ENCODE assay signal across 11 mouse cellular contexts in genomic region chr9:96973091-96973490, GRCm38 (mm10). TPM values are rescaled to one million over a fixed set of nuclear protein-coding genes. Genes with fewer than 3 reads are reported as not detected.
DNase-seq lines count a peak whose midpoint lies in the region; ATAC-seq and TF ChIP-seq lines count a peak whose summit lies in the region.
"Had no signal": no experiment of that assay in that cellular context is flagged by ENCODE, and none has a peak within 500 bp of the region (broad histone marks: within the 10 kb centered on the region; RNA-seq: fewer than 3 reads in every experiment).

No protein-coding gene starts in this region.

- no peak for TF ChIP-seq CTCF in midbrain, postnatal 0 days (IDR thresholded peaks at IDR 0.05)

- H3K27me3 ChIP-seq in midbrain, embryonic 10.5 days (ENCODE audit: low read depth, poor library complexity, severe bottlenecking): 0 out of 2 replicates have a peak, but pooled peaks cover 18% of the 10 kb centered on the region
- H3K27me3 ChIP-seq in midbrain, postnatal 0 days (ENCODE audit: insufficient read depth, low read length): no peaks in the 10 kb centered on the region
- H3K27me3 ChIP-seq in hindbrain, embryonic 11.5 days (ENCODE audit: control insufficient read depth, insufficient read depth, low read length): no peaks in the 10 kb centered on the region
- H3K27me3 ChIP-seq in neural tube, embryonic 13.5 days: no peaks in the 10 kb centered on the region

- ATAC-seq in midbrain, postnatal 0 days (ENCODE audit: low FRiP score): no peak
- no peak for ATAC-seq in hindbrain, embryonic 11.5 days (ENCODE audit: low FRiP score)
- no peak for ATAC-seq in neural tube, embryonic 13.5 days (ENCODE audit: low read depth)

- WGBS in midbrain, embryonic 10.5 days: 87% methylated on average over 9 of the region's 9 CpGs
- 55% methylated on average over 9 of the region's 9 CpGs for WGBS in midbrain, postnatal 0 days
- WGBS in hindbrain, embryonic 11.5 days: 84% methylated on average over 9 of the region's 9 CpGs
- WGBS in neural tube, embryonic 13.5 days: 42% methylated on average over 9 of the region's 9 CpGs

- H3K9ac ChIP-seq in midbrain, postnatal 0 days (replicated peaks; ENCODE audit: low read length, poor library complexity, severe bottlenecking): no peak overlapping the region
- H3K9ac ChIP-seq in hindbrain, embryonic 11.5 days (ENCODE audit: low read depth, low read length): no peak overlapping the region
- 0 out of 2 replicates have a peak overlapping the region, but pooled peaks have one; percentile 31 for H3K9ac ChIP-seq in neural tube, embryonic 13.5 days

- peak; percentile 94 for DNase-seq in heart, adult 11 months
- DNase-seq in heart, adult 9 months (ENCODE audit: low spot score in 2 of 2): no peak
- no peak for DNase-seq in midbrain, embryonic 10.5 days (ENCODE audit: low spot score)
- no peak for DNase-seq in midbrain, postnatal 0 days (ENCODE audit: low spot score)
- no peak for DNase-seq in hindbrain, embryonic 11.5 days (ENCODE audit: low spot score)
- no peak for DNase-seq in right cerebral cortex, postnatal 36 days (ENCODE audit: low spot score in 2 of 2)
- no peak for DNase-seq in ovary, adult 18-20 months (ENCODE audit: low spot score)
- DNase-seq: adrenal gland, postnatal 25 days; lung, postnatal 14 days had no signal

- H3K9me3 ChIP-seq in midbrain, embryonic 10.5 days (replicated peaks): no peaks in the 10 kb centered on the region
- no peaks in the 10 kb centered on the region for H3K9me3 ChIP-seq in midbrain, postnatal 0 days (ENCODE audit: low read length)
- H3K9me3 ChIP-seq in hindbrain, embryonic 11.5 days (ENCODE audit: control insufficient read depth, low read length): no peaks in the 10 kb centered on the region
- H3K9me3 ChIP-seq in neural tube, embryonic 13.5 days: no peaks in the 10 kb centered on the region

- no peak overlapping the region for H3K4me2 ChIP-seq in midbrain, postnatal 0 days (ENCODE audit: low read depth, low read length, poor library complexity, severe bottlenecking)
- no peak overlapping the region for H3K4me2 ChIP-seq in hindbrain, embryonic 11.5 days (replicated peaks; ENCODE audit: low read depth, low read length)
- H3K4me2 ChIP-seq in neural tube, embryonic 13.5 days: no peak overlapping the region

- H3K4me1 ChIP-seq in midbrain, embryonic 10.5 days: peaks cover 91% of the 10 kb centered on the region
- peaks cover 10% of the 10 kb centered on the region for H3K4me1 ChIP-seq in midbrain, postnatal 0 days (ENCODE audit: insufficient read depth, low read length)
- H3K4me1 ChIP-seq in hindbrain, embryonic 11.5 days (replicated peaks; ENCODE audit: control insufficient read depth, insufficient read depth, low read length): peaks cover 16% of the 10 kb centered on the region
- peaks cover 89% of the 10 kb centered on the region for H3K4me1 ChIP-seq in neural tube, embryonic 13.5 days (replicated peaks)

- peaks cover 74% of the 10 kb centered on the region for H3K36me3 ChIP-seq in midbrain, embryonic 10.5 days
- H3K36me3 ChIP-seq in midbrain, postnatal 0 days (ENCODE audit: insufficient read depth, low read length): no peaks in the 10 kb centered on the region
- H3K36me3 ChIP-seq in hindbrain, embryonic 11.5 days (ENCODE audit: control insufficient read depth, insufficient read depth, low read length): no peaks in the 10 kb centered on the region
- H3K36me3 ChIP-seq in neural tube, embryonic 13.5 days: no peaks in the 10 kb centered on the region

- peak overlapping the region; percentile 78 for H3K27ac ChIP-seq in midbrain, embryonic 10.5 days (replicated peaks)
- H3K27ac ChIP-seq in midbrain, postnatal 0 days (ENCODE audit: low read depth, low read length): no peak overlapping the region
- peak overlapping the region; percentile 60; the same call in 1 of the 2 replicates for H3K27ac ChIP-seq in hindbrain, embryonic 11.5 days (ENCODE audit: low read depth, low read length)
- peak overlapping the region; percentile 86 for H3K27ac ChIP-seq in neural tube, embryonic 13.5 days (replicated peaks)

- no peak overlapping the region for H3K4me3 ChIP-seq in midbrain, embryonic 10.5 days
- no peak overlapping the region for H3K4me3 ChIP-seq in midbrain, postnatal 0 days (ENCODE audit: low read depth, low read length)
- H3K4me3 ChIP-seq in hindbrain, embryonic 11.5 days (ENCODE audit: low read depth, low read length): no peak overlapping the region
- no peak overlapping the region for H3K4me3 ChIP-seq in neural tube, embryonic 13.5 days

RNA-seq across cellular contexts. Expression of gene Spsb4, which starts 45.6 kb away (rescaled TPM):
- polyA plus RNA-seq in midbrain, embryonic 10.5 days (2016; fragmentation: Nextera tagmentation; extraction: Ambion mirVana): 174 and 175 TPM in 2 replicates
- 37.7 and 38.9 TPM in 2 replicates for total RNA-seq in midbrain, postnatal 0 days (2014; rRNA removed)
- polyA plus RNA-seq in midbrain, postnatal 0 days (2015; fragmentation: Nextera tagmentation; extraction: Ambion mirVana): 21.2 and 24.1 TPM in 2 replicates
- polyA plus RNA-seq in hindbrain, embryonic 11.5 days (2014; fragmentation: Nextera tagmentation; extraction: Ambion mirVana): 85.4 and 99.3 TPM in 2 replicates
- polyA plus RNA-seq in neural tube, embryonic 13.5 days (2015; fragmentation: Nextera tagmentation; extraction: Ambion mirVana): 59.6 and 62.4 TPM in 2 replicates
- total RNA-seq: CH12.LX had no signal
